Mouse (Mus musculus): ENCODE data around the gene 4933414I15Rik. TPM values are rescaled to one million over a fixed set of nuclear protein-coding genes. Genes with fewer than 3 reads are reported as not detected.

4933414I15Rik gene
- not detected for polyA plus RNA-seq (2015; fragmentation: Illumina TruSeq; extraction: RNeasy Lipid Tissue Mini Kit (QIAGEN cat#74804); ENCODE audit: insufficient read depth, low read depth, low replicate concordance)

GRCm38 (mm10) chr11:50943506-50943905 is at the start of gene 4933414I15Rik:
Gene 4933414I15Rik (minus strand): TSS chr11:50943765.

GRCm38 (mm10) chr11:50981667-50982066 is 38.1 kb upstream of the 4933414I15Rik start, which contains the start of gene Olfr1377:
Gene Olfr1377 (plus strand): TSS chr11:50981967.

GRCm38 (mm10) chr11:50966230-50966629 is 22.7 kb upstream of the 4933414I15Rik start, which contains the start of gene Olfr1378:
Gene Olfr1378 (plus strand): TSS chr11:50966530.

GRCm38 (mm10) chr11:50953665-50954064 is 10.1 kb upstream of the 4933414I15Rik start, which contains the start of gene Prop1:
Gene Prop1 (minus strand): TSS chr11:50953765.

GRCm38 (mm10) chr11:50931451-50931866 is 12.1 kb downstream of the 4933414I15Rik start, which contains the start of gene Zfp354b:
Gene Zfp354b (minus strand): TSS chr11:50931633.

GRCm38 (mm10) chr11:50915671-50916320 is 27.8 kb downstream of the 4933414I15Rik start, which contains the start of gene Zfp2:
Gene Zfp2 (minus strand): TSS chr11:50916165.

Other genes starting within 250 kb of the 4933414I15Rik start
- 1.6 TPM for gene Zfp354c, start 116.0 kb downstream of the 4933414I15Rik start, polyA plus RNA-seq (2015; fragmentation: Illumina TruSeq; extraction: RNeasy Lipid Tissue Mini Kit (QIAGEN cat#74804); ENCODE audit: insufficient read depth, low read depth, low replicate concordance)
- not detected for gene Zfp879, start 102.2 kb downstream of the 4933414I15Rik start, polyA plus RNA-seq (2015; fragmentation: Illumina TruSeq; extraction: RNeasy Lipid Tissue Mini Kit (QIAGEN cat#74804); ENCODE audit: insufficient read depth, low read depth, low replicate concordance)
- gene Grm6, start 93.1 kb downstream of the 4933414I15Rik start, polyA plus RNA-seq (2015; fragmentation: Illumina TruSeq; extraction: RNeasy Lipid Tissue Mini Kit (QIAGEN cat#74804); ENCODE audit: insufficient read depth, low read depth, low replicate concordance), result not detected
- gene Zfp454, start 56.1 kb downstream of the 4933414I15Rik start, polyA plus RNA-seq (2015; fragmentation: Illumina TruSeq; extraction: RNeasy Lipid Tissue Mini Kit (QIAGEN cat#74804); ENCODE audit: insufficient read depth, low read depth, low replicate concordance), result 0.55 TPM
- gene Zfp2, start 27.6 kb downstream of the 4933414I15Rik start, polyA plus RNA-seq (2015; fragmentation: Illumina TruSeq; extraction: RNeasy Lipid Tissue Mini Kit (QIAGEN cat#74804); ENCODE audit: insufficient read depth, low read depth, low replicate concordance), result 1.4 TPM
- 0.65 TPM for gene Zfp354b, start 12.1 kb downstream of the 4933414I15Rik start, polyA plus RNA-seq (2015; fragmentation: Illumina TruSeq; extraction: RNeasy Lipid Tissue Mini Kit (QIAGEN cat#74804); ENCODE audit: insufficient read depth, low read depth, low replicate concordance)
- not detected for gene Prop1, start 10.0 kb upstream of the 4933414I15Rik start, polyA plus RNA-seq (2015; fragmentation: Illumina TruSeq; extraction: RNeasy Lipid Tissue Mini Kit (QIAGEN cat#74804); ENCODE audit: insufficient read depth, low read depth, low replicate concordance)
- gene Olfr1378, start 22.8 kb upstream of the 4933414I15Rik start, polyA plus RNA-seq (2015; fragmentation: Illumina TruSeq; extraction: RNeasy Lipid Tissue Mini Kit (QIAGEN cat#74804); ENCODE audit: insufficient read depth, low read depth, low replicate concordance), result not detected
- gene Olfr1377, start 38.2 kb upstream of the 4933414I15Rik start, polyA plus RNA-seq (2015; fragmentation: Illumina TruSeq; extraction: RNeasy Lipid Tissue Mini Kit (QIAGEN cat#74804); ENCODE audit: insufficient read depth, low read depth, low replicate concordance), result not detected
- gene Olfr51, start 59.8 kb upstream of the 4933414I15Rik start, polyA plus RNA-seq (2015; fragmentation: Illumina TruSeq; extraction: RNeasy Lipid Tissue Mini Kit (QIAGEN cat#74804); ENCODE audit: insufficient read depth, low read depth, low replicate concordance), result not detected
- not detected for gene Olfr54, start 70.5 kb upstream of the 4933414I15Rik start, polyA plus RNA-seq (2015; fragmentation: Illumina TruSeq; extraction: RNeasy Lipid Tissue Mini Kit (QIAGEN cat#74804); ENCODE audit: insufficient read depth, low read depth, low replicate concordance)
- not detected for gene Olfr1375, start 104.3 kb upstream of the 4933414I15Rik start, polyA plus RNA-seq (2015; fragmentation: Illumina TruSeq; extraction: RNeasy Lipid Tissue Mini Kit (QIAGEN cat#74804); ENCODE audit: insufficient read depth, low read depth, low replicate concordance)
- gene Zfp354a, start 115.5 kb upstream of the 4933414I15Rik start, polyA plus RNA-seq (2015; fragmentation: Illumina TruSeq; extraction: RNeasy Lipid Tissue Mini Kit (QIAGEN cat#74804); ENCODE audit: insufficient read depth, low read depth, low replicate concordance), result 3.0 TPM